ENCODE assay signal across 18 mouse cellular contexts in genomic region chr12:52544532-52544931, GRCm38 (mm10). TPM values are rescaled to one million over a fixed set of nuclear protein-coding genes. Genes with fewer than 3 reads are reported as not detected.
DNase-seq lines count a peak whose midpoint lies in the region; ATAC-seq and TF ChIP-seq lines count a peak whose summit lies in the region.
"Had no signal": no experiment of that assay in that cellular context is flagged by ENCODE, and none has a peak within 500 bp of the region (broad histone marks: within the 10 kb centered on the region; RNA-seq: fewer than 3 reads in every experiment).

No protein-coding gene starts in this region.

- no peak overlapping the region for H3K9ac ChIP-seq in liver, postnatal 0 days (replicated peaks)
- H3K9ac ChIP-seq in liver, embryonic 11.5 days (ENCODE audit: low read depth, low read length): no peak overlapping the region
- H3K9ac ChIP-seq: forebrain, embryonic 13.5 days; forebrain, postnatal 0 days; heart, embryonic 13.5 days; hindbrain, embryonic 12.5 days had no signal

- H3K4me2 ChIP-seq in liver, postnatal 0 days (ENCODE audit: low read depth, low read length): no peak overlapping the region
- no peak overlapping the region for H3K4me2 ChIP-seq in liver, embryonic 11.5 days
- H3K4me2 ChIP-seq: forebrain, embryonic 13.5 days; heart, embryonic 13.5 days; hindbrain, embryonic 12.5 days had no signal

- H3K4me1 ChIP-seq in liver, postnatal 0 days (ENCODE audit: insufficient read depth): no peaks in the 10 kb centered on the region
- H3K4me1 ChIP-seq in liver, embryonic 11.5 days (replicated peaks; ENCODE audit: control insufficient read depth, insufficient read depth, low read length): peaks cover 4% of the 10 kb centered on the region; the same call in 1 of the 2 replicates
- H3K4me1 ChIP-seq: embryonic facial prominence, embryonic 10.5 days; forebrain, embryonic 13.5 days; heart, embryonic 13.5 days; hindbrain, embryonic 12.5 days had no signal

- WGBS in liver, postnatal 0 days (ENCODE audit: insufficient replicate concordance): 51% methylated on average over 3 of the region's 3 CpGs
- 46% methylated on average over 3 of the region's 3 CpGs for WGBS in liver, embryonic 11.5 days

- H3K4me3 ChIP-seq in liver, postnatal 0 days (ENCODE audit: low read depth, low read length): no peak overlapping the region
- H3K4me3 ChIP-seq in liver, embryonic 11.5 days (ENCODE audit: low read depth, low read length): no peak overlapping the region
- H3K4me3 ChIP-seq: embryonic facial prominence, embryonic 10.5 days; forebrain, embryonic 13.5 days; heart, embryonic 13.5 days; hindbrain, embryonic 12.5 days had no signal

- no peak overlapping the region for H3K27ac ChIP-seq in liver, postnatal 0 days (ENCODE audit: low read depth)
- no peak overlapping the region for H3K27ac ChIP-seq in liver, embryonic 11.5 days (ENCODE audit: low read depth, low read length)
- H3K27ac ChIP-seq: embryonic facial prominence, embryonic 10.5 days; forebrain, embryonic 13.5 days; heart, embryonic 13.5 days; hindbrain, embryonic 12.5 days had no signal

- no peaks in the 10 kb centered on the region for H3K27me3 ChIP-seq in liver, postnatal 0 days (ENCODE audit: insufficient read depth, low read length)
- H3K27me3 ChIP-seq in liver, embryonic 11.5 days (replicated peaks; ENCODE audit: control insufficient read depth, insufficient read depth, low read length): no peaks in the 10 kb centered on the region
- H3K27me3 ChIP-seq: forebrain, embryonic 13.5 days; heart, embryonic 13.5 days; hindbrain, embryonic 12.5 days had no signal

- DNase-seq in liver: peak; percentile 5
- DNase-seq in liver, postnatal 0 days: no peak
- DNase-seq in liver, embryonic 11.5 days (ENCODE audit: low spot score): no peak
- no peak for DNase-seq in lung, postnatal 25 days (ENCODE audit: low spot score)
- no peak for DNase-seq in heart, postnatal 10 days
- DNase-seq in adrenal gland, postnatal 36 days: no peak
- DNase-seq: adrenal gland, postnatal 10 days; cerebellum, adult 2 months; cerebellum, postnatal 10 days; forebrain, postnatal 0 days; gastrocnemius, postnatal 14 days; heart, postnatal 4 days had no signal

- intact Hi-C loops in heart, postnatal 10 days (cut with DNase I): no loop called here

- H3K9me3 ChIP-seq in liver, postnatal 0 days (ENCODE audit: low read length): no peaks in the 10 kb centered on the region
- H3K9me3 ChIP-seq in liver, embryonic 11.5 days (ENCODE audit: control insufficient read depth, low read length): no peaks in the 10 kb centered on the region
- H3K9me3 ChIP-seq: embryonic facial prominence, embryonic 10.5 days; forebrain, embryonic 13.5 days; heart, embryonic 13.5 days; hindbrain, embryonic 12.5 days had no signal

- TF ChIP-seq EP300 in liver, postnatal 0 days (IDR thresholded peaks at IDR 0.05; ENCODE audit: low read depth): no peak

- TF ChIP-seq CTCF in liver, postnatal 0 days (IDR thresholded peaks at IDR 0.05; ENCODE audit: low read depth): no peak

- H3K36me3 ChIP-seq in liver, postnatal 0 days (replicated peaks; ENCODE audit: insufficient read depth, low read length): no peaks in the 10 kb centered on the region; the same call in 1 of the 2 replicates
- H3K36me3 ChIP-seq in liver, embryonic 11.5 days (ENCODE audit: control insufficient read depth, insufficient read depth, low read length): no peaks in the 10 kb centered on the region
- H3K36me3 ChIP-seq: hindbrain, embryonic 12.5 days had no signal

- no peak for ATAC-seq in liver, postnatal 0 days
- ATAC-seq in liver, embryonic 11.5 days (replicated peaks; ENCODE audit: low FRiP score): peak; percentile 65; the same call in 1 of the 2 replicates
- ATAC-seq in megakaryocyte progenitor cell, adult 5-6 weeks (replicated peaks; ENCODE audit: poor library complexity): 0 out of 2 replicates have a peak, but pooled peaks have one; percentile 37
- ATAC-seq: forebrain, embryonic 13.5 days; forebrain, postnatal 0 days; hindbrain, embryonic 16.5 days had no signal

RNA-seq across cellular contexts. Expression of gene Arhgap5, which starts 40.8 kb away (rescaled TPM):
- polyA plus RNA-seq in liver, postnatal 0 days (2015; fragmentation: Nextera tagmentation; extraction: Ambion mirVana): 13.1 and 15.1 TPM in 2 replicates
- 28.6 and 29.7 TPM in 2 replicates for polyA plus RNA-seq in liver, embryonic 11.5 days (2014; fragmentation: Nextera tagmentation; extraction: Ambion mirVana)
- 11.2 and 12.7 TPM in 2 replicates for total RNA-seq in megakaryocyte progenitor cell, adult 5-6 weeks (2015)
- 8.1 and 10.0 TPM in 2 replicates for total RNA-seq in megakaryocyte progenitor cell, adult 5-6 weeks (2017)
- total RNA-seq in heart, postnatal 10 days (2021): 10 to 100 TPM; 78.7 to 88.7 TPM
- 10 to 100 TPM; 87.3 to 92.2 TPM for total RNA-seq in adrenal gland, postnatal 36 days (2021)

Comparison
In these comparisons a context has a peak if more than half of its experiments do, and no peak if none do; other contexts are left out.
1. RNA of gene Arhgap5, which starts 40.8 kb away (total RNA-seq): 87.3 to 92.2 TPM in adrenal gland, postnatal 36 days and 78.7 to 88.7 TPM in heart, postnatal 10 days; 8.1 to 12.7 TPM in megakaryocyte progenitor cell, adult 5-6 weeks; every median in the first group is over 4 times any median in the second.